Mouse (Mus musculus): ENCODE results near the gene Ddx27.

GRCm38 (mm10) chr2:167007001-167007491 lies 7.9 kb upstream of the Ddx27 start:
- no peak for TF ChIP-seq CTCF (IDR thresholded peaks at IDR 0.05; ENCODE audit: low read depth, low read length)
- no peak for TF ChIP-seq POLR2A (IDR thresholded peaks at IDR 0.05; ENCODE audit: extremely low read depth, insufficient read depth, low read length)

Data from liver, adult 2 months (tissue).